Mouse (Mus musculus) neural tube, embryonic 11.5 days (tissue): ENCODE results near the gene Ndrg3. TPM values are rescaled to one million over a fixed set of nuclear protein-coding genes. Genes with fewer than 3 reads are reported as not detected.
"Not testable (repeated sequence)": the region's sequence is repeated elsewhere in the genome, so short reads cannot be mapped to it uniquely, and the experiment has no call there.

Source experiments
- ATAC-seq: fragments of 200-750 bp; cut with Nextera tagmentation; 2 replicates; pipeline ENCODE4 v1.8.0; 2017; ENCODE audit warnings: moderate number of reproducible peaks, mild to moderate bottlenecking, moderate TSS enrichment, moderate library complexity; ENCODE audit not compliant: insufficient read depth, low FRiP score, low TSS enrichment
- DNase-seq: peaks from one replicate; pipeline ENCODE4 v3.0.0-alpha.2; 2015; ENCODE audit warnings: low spot score
- H3K27ac ChIP-seq: fragments of 300-500 bp; sonication (generic); 2 replicates; pipeline ENCODE4 v1.5.1; 2014; ENCODE audit warnings: low read depth, mild to moderate bottlenecking, low read length
- H3K27me3 ChIP-seq: fragments of 300-500 bp; sonication (generic); 2 replicates; pipeline ENCODE4 v1.6.1; 2014; ENCODE audit warnings: mild to moderate bottlenecking, low read length, mixed read lengths; ENCODE audit not compliant: control insufficient read depth, insufficient read depth
- H3K36me3 ChIP-seq: fragments of 300-500 bp; sonication (generic); 2 replicates; pipeline ENCODE4 v1.6.1; 2014; ENCODE audit warnings: mild to moderate bottlenecking, low read length, moderate library complexity, mixed read lengths; ENCODE audit not compliant: control insufficient read depth, insufficient read depth
- H3K4me1 ChIP-seq: fragments of 300-500 bp; sonication (generic); 2 replicates; pipeline ENCODE4 v1.6.1; 2014; ENCODE audit warnings: low read length, mixed read lengths; ENCODE audit not compliant: control insufficient read depth, insufficient read depth
- H3K4me2 ChIP-seq: fragments of 300-500 bp; sonication (generic); 2 replicates; pipeline ENCODE4 v1.6.1; 2014; ENCODE audit warnings: low read depth, mild to moderate bottlenecking, moderate library complexity
- H3K4me3 ChIP-seq: fragments of 300-500 bp; sonication (generic); 2 replicates; pipeline ENCODE4 v1.5.1; 2014; ENCODE audit warnings: low read depth, low read length
- H3K9ac ChIP-seq: fragments of 300-500 bp; sonication (generic); 2 replicates; pipeline ENCODE4 v1.6.1; 2014; ENCODE audit warnings: mild to moderate bottlenecking, low read length
- H3K9me3 ChIP-seq: fragments of 300-500 bp; sonication (generic); 2 replicates; pipeline ENCODE4 v1.6.1; 2016; ENCODE audit warnings: low read length; ENCODE audit not compliant: control insufficient read depth
- WGBS: fragments of 180-500 bp; shearing (Covaris S2); extraction: QIAGEN DNeasy Blood & Tissue Kit; methylation state at CpG from one replicate; pipeline ENCODE4 v1.1.7; 2014; 5-methylcytosine and 5-hydroxymethylcytosine counted together
- polyA plus RNA-seq: library from polyadenylated mRNA; unstranded; fragments of >200 nt; fragmentation: Nextera tagmentation; extraction: Ambion mirVana; gene quantifications from 2 replicates; pipeline ENCODE4 v1.2.1, GENCODE M21; 2014

Ndrg3 gene
- polyA plus RNA-seq, 1 experiment from 2014 or later = 58.9 TPM

GRCm38 (mm10) chr2:156937795-156938194, 54.1 kb downstream of the Ndrg3 start:
- H3K4me1 ChIP-seq = no peaks in the 10 kb centered on the region
- ATAC-seq = no peak
- H3K27ac ChIP-seq = no peak overlapping the region
- no peaks in the 10 kb centered on the region for H3K27me3 ChIP-seq
- no peak for DNase-seq
- H3K9ac ChIP-seq = no peak overlapping the region
- no peaks in the 10 kb centered on the region; the same call in 1 of the 2 replicates for H3K36me3 ChIP-seq
- WGBS = 92% methylated on average over 2 of the region's 2 CpGs
- no peaks in the 10 kb centered on the region for H3K9me3 ChIP-seq
- no peak overlapping the region for H3K4me2 ChIP-seq
- no peak overlapping the region for H3K4me3 ChIP-seq

GRCm38 (mm10) chr2:156935005-156935404, 56.9 kb downstream of the Ndrg3 start:
- no peaks in the 10 kb centered on the region for H3K9me3 ChIP-seq
- no peak overlapping the region for H3K4me2 ChIP-seq
- no peaks in the 10 kb centered on the region for H3K4me1 ChIP-seq
- no peak overlapping the region for H3K27ac ChIP-seq
- no peak for DNase-seq
- no peaks in the 10 kb centered on the region for H3K27me3 ChIP-seq
- no peak overlapping the region for H3K9ac ChIP-seq
- no peak overlapping the region for H3K4me3 ChIP-seq
- ATAC-seq = no peak
- no peaks in the 10 kb centered on the region; the same call in 1 of the 2 replicates for H3K36me3 ChIP-seq
- 89% methylated on average over 6 of the region's 6 CpGs for whole genome bisulfite sequencing

- H3K4me3 ChIP-seq = no peak overlapping the region
- H3K9me3 ChIP-seq = no peaks in the 10 kb centered on the region
- H3K36me3 ChIP-seq = no peaks in the 10 kb centered on the region; the same call in 1 of the 2 replicates
- no peaks in the 10 kb centered on the region for H3K4me1 ChIP-seq
- H3K4me2 ChIP-seq = no peak overlapping the region
- ATAC-seq (no peak), DNase-seq (no peak)
- H3K9ac ChIP-seq = no peak overlapping the region
- no peaks in the 10 kb centered on the region for H3K27me3 ChIP-seq
- H3K27ac ChIP-seq = no peak overlapping the region
- WGBS = 93% methylated on average over 1 of the region's 1 CpGs
Measured at GRCm38 (mm10) chr2:156933426-156933825, 58.4 kb downstream of the Ndrg3 start.

- Histone ChIP-seq H3K27me3 (no peaks in the 10 kb centered on the region), H3K9me3 (no peaks in the 10 kb centered on the region), H3K9ac (no peak overlapping the region), H3K4me2 (no peak overlapping the region), H3K4me3 (no peak overlapping the region), H3K4me1 (no peaks in the 10 kb centered on the region), H3K27ac (no peak overlapping the region), H3K36me3 (no peaks in the 10 kb centered on the region)
- no peak for ATAC-seq
- WGBS = 96% methylated on average over 2 of the region's 2 CpGs
- no peak for DNase-seq
Measured at GRCm38 (mm10) chr2:156931421-156931820, 60.4 kb downstream of the Ndrg3 start.

- H3K4me1 ChIP-seq = no peaks in the 10 kb centered on the region
- H3K9ac ChIP-seq = no peak overlapping the region
- H3K36me3 ChIP-seq = no peaks in the 10 kb centered on the region
- H3K9me3 ChIP-seq = no peaks in the 10 kb centered on the region
- H3K27me3 ChIP-seq = no peaks in the 10 kb centered on the region
- no peak for ATAC-seq
- DNase-seq = no peak
- no peak overlapping the region for H3K27ac ChIP-seq
- H3K4me2 ChIP-seq = no peak overlapping the region
- no peak overlapping the region for H3K4me3 ChIP-seq
- 94% methylated on average over 6 of the region's 6 CpGs for WGBS
Measured at GRCm38 (mm10) chr2:156930549-156930948, 61.3 kb downstream of the Ndrg3 start.

GRCm38 (mm10) chr2:156929519-156930120, 62.2 kb downstream of the Ndrg3 start:
- Histone ChIP-seq H3K27ac (no peak overlapping the region), H3K36me3 (no peaks in the 10 kb centered on the region), H3K4me2 (no peak overlapping the region), H3K4me1 (no peaks in the 10 kb centered on the region), H3K27me3 (no peaks in the 10 kb centered on the region), H3K4me3 (no peak overlapping the region), H3K9ac (no peak overlapping the region), H3K9me3 (no peaks in the 10 kb centered on the region)
- ATAC-seq (no peak), DNase-seq (no peak)
- 71% methylated on average over 11 of the region's 11 CpGs for WGBS

- Histone ChIP-seq H3K4me1 (no peaks in the 10 kb centered on the region), H3K9me3 (no peaks in the 10 kb centered on the region), H3K4me2 (no peak overlapping the region), H3K36me3 (no peaks in the 10 kb centered on the region), H3K4me3 (no peak overlapping the region), H3K27me3 (no peaks in the 10 kb centered on the region), H3K9ac (no peak overlapping the region), H3K27ac (no peak overlapping the region)
- DNase-seq (no peak), ATAC-seq (no peak)
- WGBS = 92% methylated on average over 6 of the region's 6 CpGs
Measured at GRCm38 (mm10) chr2:156928606-156929005, 63.2 kb downstream of the Ndrg3 start.

GRCm38 (mm10) chr2:156927663-156928062, 64.2 kb downstream of the Ndrg3 start:
- DNase-seq = no peak
- no peaks in the 10 kb centered on the region for H3K4me1 ChIP-seq
- no peak overlapping the region for H3K4me2 ChIP-seq
- H3K9ac ChIP-seq = no peak overlapping the region
- H3K36me3 ChIP-seq = no peaks in the 10 kb centered on the region
- H3K27me3 ChIP-seq = no peaks in the 10 kb centered on the region
- 88% methylated on average over 6 of the region's 6 CpGs for WGBS
- no peaks in the 10 kb centered on the region for H3K9me3 ChIP-seq
- no peak overlapping the region for H3K27ac ChIP-seq
- ATAC-seq = no peak
- H3K4me3 ChIP-seq = no peak overlapping the region

GRCm38 (mm10) chr2:156925611-156926010, 66.2 kb downstream of the Ndrg3 start:
- H3K4me1 ChIP-seq, H3K4me2 ChIP-seq, ATAC-seq, DNase-seq, H3K27me3 ChIP-seq, H3K27ac ChIP-seq, H3K4me3 ChIP-seq, H3K36me3 ChIP-seq, H3K9me3 ChIP-seq, H3K9ac ChIP-seq: not testable (repeated sequence)
- WGBS = 86% methylated on average over 3 of the region's 3 CpGs
